Mouse (Mus musculus): Measurements from ENCODE around the gene Coasy.

The Coasy gene

GRCm38 (mm10) chr11:101062971-101063675, 19.2 kb upstream of the Coasy start:
- DNase-seq (ENCODE audit: low spot score in 2 of 2): no peak

DNA sequence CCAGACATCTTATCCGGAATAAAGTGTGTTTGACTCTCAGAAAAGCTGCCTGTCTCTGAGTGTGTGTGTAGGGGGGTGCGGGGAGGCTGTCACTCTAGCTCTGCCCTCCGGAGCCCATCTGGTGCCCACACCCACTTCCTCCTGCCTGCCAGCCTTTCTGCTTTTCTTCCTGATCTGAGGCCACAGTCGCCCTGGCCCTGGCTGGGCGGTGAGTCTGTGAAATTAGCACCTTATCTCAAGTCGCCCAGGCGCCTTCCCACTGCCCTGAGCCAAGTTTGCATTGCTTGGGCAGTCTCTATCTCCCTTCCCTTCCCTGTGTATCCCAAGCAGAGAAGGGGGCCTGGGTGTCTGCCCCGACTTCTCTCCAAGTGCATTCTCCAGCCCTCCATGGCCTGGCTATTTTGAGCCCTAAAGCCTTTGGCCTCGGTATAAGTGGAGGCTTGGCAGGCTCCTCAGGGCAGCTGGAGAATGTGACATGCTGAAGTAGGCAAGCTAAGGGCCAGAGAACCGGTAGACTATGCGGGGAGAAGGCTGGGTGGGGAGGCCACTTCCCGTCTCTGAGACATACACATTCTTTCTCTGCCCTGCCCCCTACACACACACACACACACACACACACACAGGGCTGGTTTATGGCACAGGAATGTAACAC, 18.6 kb upstream of the Coasy start:
- peak; percentile 91 to 93 for DNase-seq (ENCODE audit: low spot score in 2 of 2)

DNA sequence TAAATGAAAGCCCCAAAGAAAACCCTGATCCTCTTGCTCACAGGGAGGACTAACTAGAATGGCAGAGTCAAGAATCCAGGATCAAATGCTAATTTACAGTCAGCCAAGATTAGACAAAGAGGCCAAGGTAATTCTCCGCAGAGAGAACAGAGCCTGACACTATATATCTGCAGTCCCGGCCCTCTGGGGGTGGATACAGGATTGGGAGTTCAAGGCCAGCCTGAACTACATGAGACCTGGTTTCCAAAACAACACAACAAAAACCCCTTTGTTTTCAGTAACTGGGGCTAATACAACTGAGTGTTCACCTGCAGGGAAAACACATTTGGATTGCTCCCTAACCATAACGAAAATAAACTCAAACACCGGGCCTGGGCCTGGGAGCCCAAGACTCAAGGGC, 17.9 kb upstream of the Coasy start:
- DNase-seq (ENCODE audit: low spot score in 2 of 2): no peak

- DNase-seq (ENCODE audit: low spot score in 2 of 2): no peak
Observed at GRCm38 (mm10) chr11:101065002-101065401, 17.4 kb upstream of the Coasy start.

GRCm38 (mm10) chr11:101066549-101067412, 15.6 kb upstream of the Coasy start:
- peak; percentile 87 to 96 for DNase-seq (ENCODE audit: low spot score in 2 of 2)

DNA sequence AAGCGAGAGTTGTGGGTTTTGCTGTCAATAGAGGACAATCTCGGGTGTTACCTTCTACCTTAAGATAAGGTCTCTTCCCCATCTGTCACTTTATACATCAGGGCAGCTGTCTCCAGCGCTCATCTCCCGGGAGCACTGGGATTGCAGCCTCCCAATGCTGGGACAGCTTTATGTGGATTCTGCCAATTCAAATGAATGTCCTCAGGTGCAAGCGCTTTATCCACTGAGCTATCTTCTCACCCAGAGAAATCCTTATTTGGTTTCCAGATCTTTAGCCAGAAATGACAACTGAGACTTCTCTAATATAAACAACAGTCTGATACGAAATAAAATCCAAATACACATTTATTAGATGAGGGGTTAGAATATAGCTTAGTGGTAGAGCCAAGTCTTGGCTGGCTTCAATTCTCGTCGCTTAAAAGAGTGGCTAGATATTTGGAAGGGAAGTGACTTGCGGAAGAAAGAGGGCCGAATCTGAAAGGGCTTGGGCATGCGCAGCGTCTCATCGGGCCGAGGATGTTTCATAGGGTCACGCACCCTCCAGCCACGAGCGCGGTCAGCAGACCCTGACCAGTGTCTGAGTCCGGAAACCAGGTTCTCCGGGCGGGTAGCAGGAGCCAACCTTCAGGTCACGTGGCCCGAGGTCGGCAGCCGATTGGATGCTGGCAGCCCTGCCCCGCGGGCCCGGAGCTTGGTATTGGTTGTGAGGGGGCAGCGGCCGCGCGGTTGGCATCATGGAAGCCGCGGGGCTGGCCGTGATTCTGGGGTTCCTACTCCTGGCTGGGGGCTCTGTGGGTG, 12.8 kb upstream of the Coasy start, which contains the start of gene Naglu:
Gene Naglu (plus strand): TSS at position 622 of the 798 bp plus-strand sequence.
- peak; percentile 94 to 97 for DNase-seq (ENCODE audit: low spot score in 2 of 2)

DNA sequence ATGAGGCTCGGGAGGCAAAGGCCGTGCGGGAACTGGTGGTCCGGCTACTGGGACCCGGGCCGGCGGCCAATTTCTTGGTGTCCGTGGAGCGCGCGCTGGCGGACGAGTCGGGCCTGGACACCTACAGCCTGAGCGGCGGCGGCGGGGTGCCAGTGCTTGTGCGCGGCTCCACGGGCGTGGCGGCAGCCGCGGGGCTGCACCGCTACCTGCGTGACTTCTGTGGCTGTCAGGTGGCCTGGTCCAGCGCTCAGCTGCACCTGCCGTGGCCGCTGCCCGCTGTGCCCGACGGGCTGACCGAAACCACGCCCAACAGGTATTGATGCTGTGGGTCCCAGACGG, 12.2 kb upstream of the Coasy start:
- no peak for DNase-seq (ENCODE audit: low spot score in 2 of 2)

DNA sequence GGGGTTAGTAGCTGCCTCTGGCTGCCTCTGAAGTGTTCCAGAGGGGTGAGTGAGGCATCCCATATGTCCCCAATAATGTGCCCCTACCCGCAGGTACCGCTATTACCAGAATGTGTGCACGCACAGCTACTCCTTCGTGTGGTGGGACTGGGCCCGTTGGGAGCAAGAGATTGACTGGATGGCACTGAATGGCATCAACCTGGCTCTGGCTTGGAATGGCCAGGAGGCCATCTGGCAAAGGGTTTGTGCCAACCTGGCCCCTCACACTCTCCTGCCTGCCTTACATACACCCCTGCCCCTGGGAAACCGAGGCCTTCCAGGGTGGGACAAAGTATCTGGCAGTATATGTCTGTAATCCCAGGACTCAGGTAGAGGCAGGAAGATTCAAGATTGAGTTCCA, 11.4 kb upstream of the Coasy start:
- DNase-seq (ENCODE audit: low spot score in 2 of 2): no peak

- no peak for DNase-seq (ENCODE audit: low spot score in 2 of 2)
Observed at GRCm38 (mm10) chr11:101071810-101072428, 10.4 kb upstream of the Coasy start.

GRCm38 (mm10) chr11:101078121-101078520, 4.2 kb upstream of the Coasy start, which contains the start of gene Hsd17b1:
Gene Hsd17b1, plus strand, starts transcription at chr11:101078411.
- no peak for DNase-seq (ENCODE audit: low spot score in 2 of 2)

DNA sequence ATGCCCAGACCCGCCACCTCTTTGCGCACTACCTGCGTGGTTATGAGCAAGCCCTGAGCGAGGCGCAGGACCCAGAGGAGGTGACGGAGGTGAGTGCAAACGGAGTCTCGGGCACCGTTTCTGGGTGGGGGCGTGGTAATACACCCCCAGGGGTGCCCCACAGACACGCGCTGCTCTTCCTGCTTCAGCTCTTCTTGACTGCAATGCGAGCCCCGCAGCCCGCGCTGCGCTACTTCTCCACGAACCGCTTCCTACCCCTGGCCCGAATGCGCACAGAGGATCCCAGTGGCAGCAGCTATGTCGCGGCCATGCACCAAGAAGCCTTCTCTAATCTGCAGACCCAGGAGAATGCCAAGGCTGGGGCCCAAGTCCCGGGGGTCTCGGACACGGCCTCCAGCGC, 2.6 kb upstream of the Coasy start:
- no peak for DNase-seq (ENCODE audit: low spot score in 2 of 2)

DNA sequence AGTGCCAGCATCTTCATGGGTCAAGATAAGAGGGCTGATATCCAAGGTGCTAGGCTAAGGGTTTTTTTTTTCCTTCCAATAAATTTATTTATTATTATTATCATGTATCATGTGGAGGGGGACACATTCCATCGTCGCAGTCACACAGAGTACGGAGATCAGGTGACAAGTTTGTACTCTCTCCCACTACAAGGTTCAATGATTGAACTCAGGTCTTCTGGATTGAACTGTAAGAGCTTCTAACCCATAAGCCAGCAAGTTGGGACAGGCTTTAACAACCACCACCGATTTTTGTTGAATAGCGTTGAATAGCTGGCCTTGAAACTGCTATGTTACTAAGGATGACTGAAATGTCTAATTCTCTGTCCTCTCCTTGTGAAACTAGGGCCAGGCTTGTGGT, 1.9 kb upstream of the Coasy start:
- no peak for DNase-seq (ENCODE audit: low spot score in 2 of 2)

DNA sequence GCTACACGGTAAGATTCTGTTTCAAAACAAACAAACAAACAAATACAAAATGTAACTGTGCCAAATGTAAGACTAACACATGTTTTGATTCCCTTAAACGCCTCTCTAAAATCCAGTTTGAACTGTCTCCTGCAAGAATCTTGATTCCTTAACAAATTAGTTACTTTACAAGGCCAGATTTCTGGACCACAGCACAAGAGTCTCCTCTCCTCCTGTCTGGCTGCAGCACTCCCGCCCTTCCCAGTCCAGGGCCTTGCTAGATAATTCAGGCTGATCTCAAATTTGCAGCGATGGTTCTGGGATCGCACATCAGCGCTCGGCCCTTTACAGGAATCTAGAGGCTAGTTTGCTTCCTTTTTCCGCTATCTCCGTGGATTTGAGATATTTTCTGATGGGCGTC, 706 bp upstream of the Coasy start:
- peak in 1 of 2 experiments; percentile 56 for DNase-seq (ENCODE audit: low spot score in 2 of 2)

GRCm38 (mm10) chr11:101083083-101083697, 825 bp downstream of the Coasy start:
- no peak for DNase-seq (ENCODE audit: low spot score in 2 of 2)

- DNase-seq (ENCODE audit: low spot score in 2 of 2): no peak
Observed at GRCm38 (mm10) chr11:101084246-101084645, 1.9 kb downstream of the Coasy start.

DNA sequence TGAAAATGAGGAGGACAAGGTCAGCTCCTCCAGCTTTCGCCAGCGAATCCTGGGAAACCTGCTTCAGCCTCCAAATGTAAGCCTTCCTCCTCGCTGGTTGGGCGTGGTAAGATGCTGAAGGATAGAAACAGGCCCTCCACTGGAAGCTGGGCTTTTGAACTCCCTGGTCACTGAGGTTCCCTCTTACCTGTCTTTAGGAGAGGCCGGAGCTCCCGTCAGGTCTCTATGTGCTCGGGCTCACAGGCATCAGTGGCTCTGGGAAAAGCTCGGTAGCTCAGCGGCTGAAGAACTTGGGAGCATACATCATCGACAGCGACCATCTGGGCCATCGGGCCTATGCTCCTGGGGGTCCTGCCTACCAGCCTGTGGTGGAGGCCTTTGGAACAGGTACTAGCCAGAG, 2.4 kb downstream of the Coasy start:
- no peak for DNase-seq (ENCODE audit: low spot score in 2 of 2)

DNA sequence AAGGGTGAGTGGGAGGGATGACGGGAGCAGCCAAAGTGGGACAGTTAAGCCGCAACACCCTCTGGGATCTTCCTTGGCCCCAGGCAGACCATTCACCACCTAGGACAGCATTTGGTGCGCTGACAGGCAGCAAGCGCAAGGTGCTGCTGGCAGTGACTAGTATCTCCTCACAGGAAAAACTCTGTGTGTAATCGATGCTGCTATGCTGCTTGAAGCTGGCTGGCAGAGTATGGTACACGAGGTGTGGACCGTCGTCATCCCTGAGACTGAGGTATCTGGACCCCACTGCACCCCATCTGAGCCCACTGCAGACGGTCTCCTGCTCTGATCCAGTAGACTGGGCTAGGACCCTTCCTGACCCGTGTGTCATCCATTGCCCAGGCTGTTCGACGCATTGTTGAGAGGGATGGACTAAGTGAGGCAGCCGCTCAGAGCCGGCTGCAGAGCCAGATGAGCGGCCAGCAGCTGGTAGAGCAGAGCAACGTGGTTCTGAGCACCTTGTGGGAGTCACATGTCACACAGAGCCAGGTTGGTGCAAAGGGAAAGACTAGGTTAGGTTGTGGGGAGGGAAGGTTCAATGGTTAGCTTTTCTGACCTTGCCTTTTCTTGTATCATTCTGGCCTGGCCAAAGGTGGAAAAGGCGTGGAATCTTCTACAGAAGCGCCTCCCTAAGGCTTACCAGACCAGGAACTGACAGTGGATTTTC, 3.4 kb downstream of the Coasy start:
- no peak for DNase-seq (ENCODE audit: low spot score in 2 of 2)

DNA sequence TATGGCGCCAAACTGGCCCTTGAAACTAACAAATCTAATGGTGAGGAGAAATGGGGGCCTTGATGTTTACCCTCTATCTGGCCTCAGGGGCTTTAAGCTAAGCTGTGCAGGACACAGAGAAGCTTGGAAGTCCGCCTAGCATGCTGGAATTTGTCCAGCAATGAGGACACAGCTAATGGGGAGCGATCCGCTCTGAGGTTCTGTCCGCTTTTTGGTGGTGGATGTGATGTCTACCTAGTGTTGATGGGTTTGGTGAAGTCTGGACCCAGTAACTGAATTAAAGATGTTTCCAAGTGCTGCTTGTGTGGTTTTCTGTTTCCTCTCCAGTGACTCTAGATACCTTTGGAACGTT, 3.9 kb downstream of the Coasy start:
- no peak for DNase-seq (ENCODE audit: low spot score in 2 of 2)

GRCm38 (mm10) chr11:101086756-101087681, 4.7 kb downstream of the Coasy start, which contains the start of gene Mlx:
Gene Mlx, plus strand, starts transcription at chr11:101087277.
- peak; percentile 88 to 92 for DNase-seq (ENCODE audit: low spot score in 2 of 2)
